Mouse (Mus musculus) liver, embryonic 13.5 days (tissue): Measurements from ENCODE around the gene Clec4a1. TPM values are rescaled to one million over a fixed set of nuclear protein-coding genes. Genes with fewer than 3 reads are reported as not detected.

Experiments used
- ATAC-seq: fragments of 200-750 bp; cut with Nextera tagmentation; 2 replicates; pipeline ENCODE4 v1.8.0; 2017; ENCODE audit warnings: low read depth, mild to moderate bottlenecking, moderate number of reproducible peaks, moderate library complexity
- DNase-seq: peaks from one replicate; pipeline ENCODE4 v3.0.0; 2022
- H3K27ac ChIP-seq: fragments of 300-500 bp; sonication (generic); 2 replicates; pipeline ENCODE4 v1.5.1; 2015; ENCODE audit warnings: moderate library complexity, mild to moderate bottlenecking, inconsistent platforms
- H3K27me3 ChIP-seq: fragments of 300-500 bp; sonication (generic); 2 replicates; pipeline ENCODE4 v1.6.1; 2015; ENCODE audit warnings: mild to moderate bottlenecking, inconsistent platforms
- H3K36me3 ChIP-seq: fragments of 300-500 bp; sonication (generic); 2 replicates; pipeline ENCODE4 v1.6.1; 2015; ENCODE audit warnings: mild to moderate bottlenecking, inconsistent platforms
- H3K4me1 ChIP-seq: fragments of 300-500 bp; sonication (generic); replicated peaks from 2 replicates; pipeline ENCODE4 v1.6.1; 2015; ENCODE audit warnings: inconsistent platforms
- H3K4me2 ChIP-seq: fragments of 300-500 bp; sonication (generic); 2 replicates; pipeline ENCODE4 v1.6.1; 2015; ENCODE audit warnings: inconsistent platforms, mild to moderate bottlenecking, moderate library complexity
- H3K4me3 ChIP-seq: fragments of 300-500 bp; sonication (generic); replicated peaks from 2 replicates; pipeline ENCODE4 v1.5.1; 2015; ENCODE audit warnings: mild to moderate bottlenecking, inconsistent platforms
- H3K9ac ChIP-seq: fragments of 300-500 bp; sonication (generic); 2 replicates; pipeline ENCODE4 v1.6.1; 2015; ENCODE audit warnings: mild to moderate bottlenecking, inconsistent platforms
- H3K9me3 ChIP-seq: fragments of 300-500 bp; sonication (generic); replicated peaks from 2 replicates; pipeline ENCODE4 v1.6.1; 2016; ENCODE audit warnings: inconsistent platforms
- WGBS: fragments of 180-500 bp; shearing (Covaris S2); methylation state at CpG from one replicate; pipeline ENCODE4 v1.1.7; 2015; ENCODE audit not compliant: insufficient replicate concordance; 5-methylcytosine and 5-hydroxymethylcytosine counted together
- polyA plus RNA-seq: library from polyadenylated mRNA; unstranded; fragments of >200 nt; fragmentation: Nextera tagmentation; extraction: Ambion mirVana; gene quantifications from 2 replicates; pipeline ENCODE4 v1.2.1, GENCODE M21; 2015

The Clec4a1 gene
- polyA plus RNA-seq, 1 experiment from 2014 or later = 3.7 TPM

DNA sequence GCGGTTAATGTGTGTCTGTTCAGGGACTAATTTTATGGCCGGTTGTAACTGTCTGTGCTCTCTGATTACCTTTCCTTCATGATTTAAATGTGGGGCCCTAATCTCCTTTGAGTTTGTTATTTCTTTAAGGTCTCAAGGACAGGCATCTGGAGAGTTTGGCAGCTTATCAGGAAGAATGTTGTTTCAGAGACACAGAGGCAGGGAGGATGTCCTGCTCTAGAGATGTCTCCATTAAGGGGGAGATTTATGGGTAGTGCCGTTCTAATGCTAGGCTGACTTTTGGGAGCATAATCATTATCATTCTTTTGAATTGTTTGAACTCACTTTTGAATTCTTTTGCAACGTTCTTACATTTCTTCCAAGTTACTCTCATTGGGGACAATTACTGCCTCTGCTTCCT, 1.7 kb upstream of the Clec4a1 start:
- Histone ChIP-seq H3K36me3 (no peaks in the 10 kb centered on the region), H3K4me2 (no peak overlapping the region), H3K9ac (no peak overlapping the region), H3K27ac (no peak overlapping the region), H3K9me3 (no peaks in the 10 kb centered on the region), H3K27me3 (no peaks in the 10 kb centered on the region), H3K4me3 (no peak overlapping the region), H3K4me1 (no peaks in the 10 kb centered on the region)
- 42% methylated on average over 4 of the region's 4 CpGs for WGBS
- DNase-seq (no peak), ATAC-seq (no peak)

DNA sequence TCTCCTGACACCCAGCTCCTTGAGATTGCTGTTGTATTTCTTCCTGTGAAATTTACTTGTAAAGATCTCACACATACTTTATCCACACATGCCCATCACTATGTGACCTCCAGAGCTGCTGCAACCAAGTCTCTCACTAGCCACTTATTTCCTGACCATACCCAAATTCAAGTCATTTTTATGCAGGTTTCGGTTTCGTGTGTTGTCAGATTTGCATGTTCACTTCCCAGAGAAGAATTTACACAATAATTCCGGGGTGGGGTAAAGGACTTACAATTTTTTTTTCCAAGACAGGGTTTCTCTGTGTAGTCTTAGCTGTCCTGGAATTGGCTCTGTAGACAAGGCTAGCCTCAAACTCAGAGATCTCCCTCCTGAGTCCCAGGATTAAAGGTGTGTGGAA, 13.2 kb downstream of the Clec4a1 start:
- no peaks in the 10 kb centered on the region for H3K4me1 ChIP-seq
- 68% methylated on average over 3 of the region's 3 CpGs for WGBS
- no peaks in the 10 kb centered on the region for H3K36me3 ChIP-seq
- no peaks in the 10 kb centered on the region for H3K27me3 ChIP-seq
- H3K4me3 ChIP-seq = no peak overlapping the region
- H3K9me3 ChIP-seq = no peaks in the 10 kb centered on the region
- no peak overlapping the region for H3K9ac ChIP-seq
- DNase-seq (no peak), ATAC-seq (no peak)
- H3K4me2 ChIP-seq = no peak overlapping the region
- H3K27ac ChIP-seq = no peak overlapping the region

DNA sequence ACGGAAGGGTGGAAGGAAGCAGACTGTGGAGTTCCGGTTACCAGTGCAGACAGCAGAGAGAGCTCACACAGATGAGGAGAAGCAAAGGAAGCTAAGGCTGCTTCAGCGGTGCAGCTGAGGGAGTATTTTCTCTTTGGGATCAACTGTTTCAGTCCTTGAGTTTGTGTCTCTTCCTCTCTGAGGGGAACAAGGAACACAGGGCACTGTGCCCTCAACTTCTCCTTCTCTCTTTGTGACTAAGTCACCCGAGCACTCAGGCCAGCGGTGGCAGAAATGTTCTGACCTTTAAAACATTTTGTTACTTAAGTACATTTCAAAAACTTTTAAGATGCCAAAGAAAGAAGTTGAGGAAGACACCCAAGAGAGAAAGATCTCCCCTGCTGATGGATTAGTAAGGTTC, 18.0 kb downstream of the Clec4a1 start:
- no peaks in the 10 kb centered on the region for H3K4me1 ChIP-seq
- ATAC-seq (no peak), DNase-seq (no peak)
- no peak overlapping the region for H3K27ac ChIP-seq
- no peak overlapping the region for H3K9ac ChIP-seq
- no peaks in the 10 kb centered on the region for H3K36me3 ChIP-seq
- 61% methylated on average over 5 of the region's 5 CpGs for WGBS
- H3K4me2 ChIP-seq = no peak overlapping the region
- H3K4me3 ChIP-seq = no peak overlapping the region
- H3K9me3 ChIP-seq = no peaks in the 10 kb centered on the region
- no peaks in the 10 kb centered on the region for H3K27me3 ChIP-seq

GRCm38 (mm10) chr6:122946760-122947159, 25.1 kb downstream of the Clec4a1 start:
- H3K27me3 ChIP-seq = no peaks in the 10 kb centered on the region
- H3K9me3 ChIP-seq = no peaks in the 10 kb centered on the region
- DNase-seq (no peak), ATAC-seq (no peak)
- H3K4me1 ChIP-seq = no peaks in the 10 kb centered on the region
- H3K4me2 ChIP-seq = no peak overlapping the region
- WGBS = 50% methylated on average over 2 of the region's 2 CpGs
- no peak overlapping the region for H3K27ac ChIP-seq
- no peaks in the 10 kb centered on the region for H3K36me3 ChIP-seq
- no peak overlapping the region for H3K9ac ChIP-seq
- H3K4me3 ChIP-seq = no peak overlapping the region

GRCm38 (mm10) chr6:122952401-122952800, 30.8 kb downstream of the Clec4a1 start, which contains the start of gene Clec4a3:
Clec4a3 (plus strand) TSS chr6:122952515.
- no peaks in the 10 kb centered on the region for H3K9me3 ChIP-seq
- no peaks in the 10 kb centered on the region for H3K27me3 ChIP-seq
- H3K4me2 ChIP-seq = no peak within 1 kb of the TSS
- 53% methylated on average over 8 of the region's 8 CpGs for WGBS
- H3K9ac ChIP-seq = no peak within 1 kb of the TSS
- DNase-seq (no peak), ATAC-seq (no peak)
- H3K27ac ChIP-seq = no peak within 1 kb of the TSS
- H3K36me3 ChIP-seq = no peaks in the 10 kb centered on the region
- H3K4me3 ChIP-seq = no peak within 1 kb of the TSS
- H3K4me1 ChIP-seq = no peaks in the 10 kb centered on the region

DNA sequence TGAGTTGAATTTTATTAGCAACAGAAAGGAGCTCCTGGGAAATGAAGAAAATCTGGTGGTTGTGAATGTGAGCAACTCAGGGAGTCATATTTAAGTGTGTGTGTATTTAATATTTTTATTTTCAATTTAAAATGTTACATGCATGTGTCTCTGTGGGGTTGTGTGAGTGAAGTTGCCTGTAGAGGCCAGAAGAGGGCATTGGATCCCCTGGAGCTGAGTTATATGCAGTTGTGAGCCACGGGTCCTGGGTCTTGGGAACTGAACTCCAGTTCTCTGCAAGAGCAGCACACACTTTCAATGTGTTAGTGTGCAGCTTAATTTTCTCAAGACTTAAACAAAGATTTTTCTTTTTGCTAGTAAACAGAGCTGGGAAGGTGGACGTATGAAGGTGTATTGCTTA, 42.9 kb downstream of the Clec4a1 start:
- no peak overlapping the region for H3K9ac ChIP-seq
- DNase-seq = no peak
- no peak overlapping the region for H3K27ac ChIP-seq
- no peaks in the 10 kb centered on the region for H3K9me3 ChIP-seq
- no peak overlapping the region for H3K4me2 ChIP-seq
- no peaks in the 10 kb centered on the region for H3K4me1 ChIP-seq
- no peak for ATAC-seq
- H3K4me3 ChIP-seq = no peak overlapping the region
- WGBS = 66% methylated on average over 2 of the region's 2 CpGs
- H3K27me3 ChIP-seq = no peaks in the 10 kb centered on the region
- no peaks in the 10 kb centered on the region for H3K36me3 ChIP-seq

DNA sequence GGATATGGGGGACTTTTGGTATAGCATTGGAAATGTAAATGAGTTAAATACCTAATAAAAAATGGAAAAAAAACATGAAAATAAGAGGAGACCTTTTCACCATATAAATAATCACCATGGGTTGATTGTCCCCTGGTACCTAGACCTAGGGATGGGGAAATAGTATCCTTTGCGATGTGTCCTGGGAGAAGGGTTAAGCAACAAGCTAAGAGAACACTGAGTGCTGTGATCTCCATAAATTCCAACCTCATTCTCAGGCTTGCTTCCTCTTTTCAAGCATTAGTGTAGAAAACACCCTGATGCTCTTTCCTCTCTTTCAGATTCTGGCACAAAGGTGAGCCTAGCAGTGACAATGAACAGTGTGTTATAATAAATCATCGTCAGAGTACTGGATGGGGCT, 47.4 kb downstream of the Clec4a1 start:
- no peaks in the 10 kb centered on the region for H3K27me3 ChIP-seq
- no peaks in the 10 kb centered on the region for H3K4me1 ChIP-seq
- DNase-seq (no peak), ATAC-seq (no peak)
- H3K9ac ChIP-seq = no peak overlapping the region
- no peaks in the 10 kb centered on the region for H3K9me3 ChIP-seq
- WGBS = 59% methylated on average over 2 of the region's 2 CpGs
- no peak overlapping the region for H3K4me2 ChIP-seq
- no peaks in the 10 kb centered on the region for H3K36me3 ChIP-seq
- no peak overlapping the region for H3K27ac ChIP-seq
- H3K4me3 ChIP-seq = no peak overlapping the region

Other genes with a start within 250 kb of the Clec4a1 start
- not detected in 2 replicates for gene Nanog, start 214.4 kb upstream of the Clec4a1 start, polyA plus RNA-seq
- gene Slc2a3, start 120.2 kb upstream of the Clec4a1 start, polyA plus RNA-seq = 18.6 and 21.4 TPM in 2 replicates
- gene Foxj2, start 101.9 kb upstream of the Clec4a1 start, polyA plus RNA-seq = 1.0 and 1.2 TPM in 2 replicates
- 1.1 and 1.3 TPM in 2 replicates for gene C3ar1, start 65.7 kb upstream of the Clec4a1 start, polyA plus RNA-seq
- 24.9 and 27.8 TPM in 2 replicates for gene Necap1, start 47.4 kb upstream of the Clec4a1 start, polyA plus RNA-seq
- gene Clec4a3, start 30.7 kb downstream of the Clec4a1 start, polyA plus RNA-seq = 3.5 and 3.6 TPM in 2 replicates
- gene Clec4a4, start 68.5 kb downstream of the Clec4a1 start, polyA plus RNA-seq = not detected in 2 replicates
- not detected in 2 replicates for gene Clec4b1, start 128.1 kb downstream of the Clec4a1 start, polyA plus RNA-seq
- 6.8 and 6.9 TPM in 2 replicates for gene Clec4a2, start 184.6 kb downstream of the Clec4a1 start, polyA plus RNA-seq